Mouse (Mus musculus) gonadal fat pad, adult 2 months (tissue): ENCODE measurements at regions not wholly inside any gene's neighbourhood (a gene's known extent, or its start where the extent isn't known, plus 50 kb on each side); places are given as distances from the start of the nearest gene placed in this dataset.

ENCODE experiments used
- DNase-seq: peaks from one replicate; pipeline ENCODE4 v3.0.0-alpha.2; 2012; ENCODE audit warnings: low read depth

DNA sequence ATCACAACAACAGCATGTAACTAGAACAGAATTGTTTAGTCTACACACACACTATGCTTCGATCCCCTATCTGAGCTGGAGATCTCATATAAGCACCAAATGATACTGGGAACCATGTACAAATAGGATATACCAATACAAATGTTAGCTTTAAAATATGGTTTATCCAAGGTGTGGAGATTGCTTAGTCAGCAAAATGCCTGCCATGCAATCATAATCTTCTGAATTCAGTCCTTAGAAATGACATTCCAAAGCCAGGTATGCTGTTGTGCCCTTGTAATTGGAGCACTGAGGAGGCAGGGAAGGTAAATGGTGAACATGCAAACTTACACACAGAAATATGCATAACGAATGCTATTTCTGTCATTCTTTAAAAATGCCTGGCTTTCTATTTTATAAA lies 54.0 kb upstream of the Thsd7b start:
- DNase-seq, result no peak

DNA sequence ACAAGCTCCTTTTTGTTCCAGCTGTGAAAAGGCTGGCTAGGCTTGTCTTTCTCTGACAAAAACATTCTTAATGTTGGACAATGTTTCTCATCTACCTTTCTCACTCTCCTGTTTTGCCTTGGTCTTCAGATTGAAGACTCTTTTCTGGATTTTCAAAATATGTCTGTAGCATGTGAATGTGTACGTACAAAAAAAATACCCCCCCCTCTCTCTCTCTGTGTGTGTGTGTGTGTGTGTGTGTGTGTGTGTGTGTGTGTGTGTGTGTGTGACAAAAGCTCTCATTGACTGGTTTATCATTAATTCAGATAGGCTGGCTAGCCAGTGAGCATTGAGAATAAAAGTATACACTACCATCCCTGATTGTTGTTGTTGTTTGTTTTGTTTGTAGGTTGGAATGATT lies 64.3 kb upstream of the Thsd7b start:
- no peak for DNase-seq

DNA sequence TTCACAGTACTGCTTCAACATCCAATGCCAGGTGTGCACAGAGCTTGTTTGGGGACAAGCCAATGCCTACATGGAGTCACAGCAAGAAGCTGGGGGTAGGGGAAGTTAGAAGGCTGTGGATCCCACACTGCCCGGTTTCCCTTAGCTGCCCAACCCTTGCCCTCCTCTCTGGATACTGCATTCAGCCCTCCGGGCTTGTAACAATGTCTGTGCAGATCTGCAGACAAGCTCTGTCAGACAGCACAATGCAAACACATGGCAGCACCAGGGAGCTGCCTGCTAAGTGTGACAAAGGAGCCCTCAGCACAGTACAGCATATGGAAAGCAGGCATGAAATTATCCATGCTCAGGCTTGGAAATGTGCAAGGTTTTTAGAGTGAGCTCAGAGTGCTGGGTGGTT lies 64.7 kb upstream of the Thsd7b start:
- no peak for DNase-seq

DNA sequence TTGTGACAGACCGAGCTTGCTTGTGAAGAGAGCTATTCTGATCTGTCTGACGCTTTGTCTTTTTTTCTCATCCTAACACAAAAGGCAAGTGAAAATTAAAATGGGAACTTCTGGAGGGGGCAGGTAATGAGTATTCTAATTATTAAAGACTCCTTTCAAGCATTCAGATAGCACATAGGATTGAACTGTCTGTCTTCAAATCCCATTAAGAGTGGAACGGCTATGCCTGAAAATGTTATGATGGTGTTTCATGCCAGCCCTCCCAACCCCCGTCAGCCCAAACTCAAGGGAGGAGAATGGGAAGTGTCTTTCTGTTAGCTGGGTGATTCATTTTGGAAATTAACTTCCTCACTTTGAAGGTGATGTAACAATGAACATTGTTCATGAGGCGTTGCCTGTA lies 65.4 kb upstream of the Thsd7b start:
- no peak for DNase-seq

DNA sequence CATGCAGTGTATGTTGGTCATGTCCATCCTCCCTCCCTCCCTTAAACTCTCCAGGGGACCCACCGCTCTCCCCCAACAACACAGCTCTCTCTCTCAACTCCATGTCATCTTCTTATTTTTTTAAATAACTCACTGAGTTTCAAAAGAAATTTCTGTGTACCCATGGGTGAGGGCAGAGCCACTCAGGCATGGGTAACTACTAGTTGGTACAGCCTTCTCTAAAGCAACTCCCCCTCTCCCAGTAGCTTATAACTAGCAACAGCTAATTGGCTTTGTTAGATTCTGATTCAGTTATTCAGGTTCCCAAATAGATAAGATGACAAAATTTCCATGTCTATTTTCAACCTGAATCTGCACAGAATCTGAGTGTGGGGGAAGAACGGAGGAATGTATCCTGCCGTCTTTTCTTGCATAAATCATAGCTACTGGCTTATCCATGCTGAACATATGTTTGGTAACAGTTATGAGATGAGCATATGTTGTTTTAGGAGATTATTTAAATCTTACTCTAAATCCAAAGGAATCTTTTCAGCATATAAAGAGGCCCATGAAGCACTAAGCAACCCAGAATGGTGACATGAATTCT lies 92.8 kb upstream of the Thsd7b start:
- DNase-seq, result no peak

DNA sequence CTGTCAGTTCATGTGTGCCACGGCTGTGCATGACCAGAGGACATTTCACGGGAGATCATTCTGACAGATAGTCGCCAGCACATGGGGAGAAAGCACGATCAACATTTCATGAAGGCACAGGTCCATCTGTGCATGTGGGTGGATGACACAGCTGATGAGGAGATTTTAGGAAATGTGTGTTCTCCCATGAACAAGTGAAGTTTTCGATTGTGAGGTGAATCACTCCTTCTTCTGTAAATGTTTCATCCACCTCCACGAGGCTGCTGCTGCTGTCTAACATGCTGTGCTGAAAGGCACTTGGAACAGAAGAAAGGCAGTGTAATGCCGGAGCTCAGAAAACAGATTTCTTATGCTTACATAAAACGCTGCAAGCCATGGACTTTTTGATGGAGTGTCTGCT lies 103.2 kb upstream of the Thsd7b start:
- DNase-seq, result no peak

DNA sequence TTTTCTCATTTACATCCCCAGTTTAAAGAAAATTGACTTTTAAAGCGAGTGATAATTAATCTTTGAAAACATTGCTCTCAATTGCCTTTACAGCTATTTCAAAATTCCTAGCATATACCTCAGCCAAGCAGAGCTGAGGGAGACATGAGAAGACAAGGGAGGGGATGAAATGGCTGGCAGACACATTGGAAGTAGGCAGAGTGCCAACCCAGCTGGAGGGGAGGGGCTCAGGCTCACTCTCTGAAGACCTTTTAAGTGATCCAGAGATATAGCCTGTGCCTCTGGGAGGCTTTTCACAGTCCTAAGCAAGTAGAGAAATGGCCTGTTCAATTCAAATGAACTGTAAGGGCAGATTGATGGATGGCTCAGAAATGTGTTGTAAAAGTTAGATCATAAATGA lies 122.5 kb upstream of the Thsd7b start:
- no peak for DNase-seq

DNA sequence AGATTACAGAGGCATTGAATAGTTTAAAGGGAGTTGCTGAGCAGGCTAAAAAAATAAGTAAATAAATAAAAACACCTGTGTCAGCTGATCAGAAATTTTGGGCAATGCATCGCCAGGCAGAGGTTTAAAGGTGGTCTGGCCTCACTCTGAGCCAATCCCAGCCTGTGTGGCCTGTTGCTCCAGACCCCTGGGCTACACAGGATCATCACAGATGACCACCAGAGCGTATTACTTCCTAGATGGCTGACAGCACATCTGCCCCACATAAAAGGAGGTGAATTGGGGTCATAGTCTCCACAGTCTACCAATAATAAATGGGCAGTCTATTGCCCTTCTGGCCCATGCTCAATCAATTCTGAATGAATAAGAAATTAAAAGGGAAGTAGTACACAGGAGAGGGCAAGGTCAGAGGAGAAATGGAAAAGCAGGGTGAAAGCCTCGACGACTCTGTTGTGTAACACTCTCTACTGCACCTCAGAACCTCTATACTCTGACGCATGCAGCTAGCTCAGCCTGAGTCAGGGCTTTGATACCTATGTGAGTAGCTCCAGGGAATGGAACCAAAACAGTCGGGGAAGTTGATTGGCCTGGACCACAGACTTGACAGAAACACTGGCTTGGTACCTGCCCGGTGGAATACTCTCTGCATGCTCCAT lies 124.2 kb upstream of the Thsd7b start:
- DNase-seq, result no peak

DNA sequence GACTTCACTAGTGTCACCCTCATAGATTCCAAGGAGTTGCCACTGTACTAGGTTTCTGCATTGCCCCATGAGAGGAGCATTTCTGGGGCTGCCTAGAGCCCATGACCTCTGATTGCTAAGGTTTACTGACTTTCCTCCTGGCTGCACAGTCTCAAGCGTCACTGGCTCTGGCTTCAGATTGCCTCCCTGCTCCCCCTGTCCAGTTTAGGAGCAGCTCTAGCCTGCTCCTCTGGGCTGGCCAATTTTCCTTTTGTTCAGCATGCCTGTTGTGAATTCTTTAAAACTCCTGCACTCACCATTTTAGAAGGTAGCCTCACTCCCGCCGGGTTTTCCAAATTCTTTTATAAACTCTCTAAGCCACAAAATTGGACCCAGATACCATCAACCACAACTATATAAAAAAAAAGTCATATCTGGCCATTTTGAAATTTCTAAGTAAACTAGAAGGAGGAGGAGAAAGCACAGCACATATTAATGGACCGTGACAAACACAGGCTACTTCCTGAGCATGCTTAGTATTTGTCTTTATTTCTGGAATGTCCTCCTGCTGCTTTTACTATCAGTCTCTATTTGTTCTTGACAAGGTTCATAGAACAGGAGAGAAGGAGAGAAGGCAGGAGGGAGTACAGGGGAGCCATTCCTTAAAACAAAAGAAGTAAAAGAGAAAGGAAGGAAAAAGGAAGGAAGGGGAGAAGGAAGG lies 126.6 kb upstream of the Thsd7b start:
- DNase-seq, result no peak

DNA sequence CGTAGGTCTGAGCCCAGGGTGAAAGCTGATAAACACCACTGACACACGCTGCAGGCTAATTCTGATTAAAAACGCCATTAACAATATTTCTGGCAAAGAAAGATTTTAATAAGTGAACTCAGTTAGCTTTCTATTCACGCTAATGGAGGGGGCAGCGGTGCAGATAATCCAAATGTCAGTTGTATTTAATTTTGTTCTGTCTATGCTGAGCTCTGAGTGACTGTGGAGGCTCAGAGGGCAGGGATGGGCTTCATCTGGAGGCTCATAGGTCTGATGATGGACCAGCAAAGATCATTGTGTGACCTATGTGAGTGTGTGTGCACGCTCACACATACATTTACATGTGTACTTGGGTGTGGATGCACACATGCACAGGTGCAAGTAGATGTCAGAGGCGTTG lies 134.3 kb upstream of the Thsd7b start:
- DNase-seq, result no peak

DNA sequence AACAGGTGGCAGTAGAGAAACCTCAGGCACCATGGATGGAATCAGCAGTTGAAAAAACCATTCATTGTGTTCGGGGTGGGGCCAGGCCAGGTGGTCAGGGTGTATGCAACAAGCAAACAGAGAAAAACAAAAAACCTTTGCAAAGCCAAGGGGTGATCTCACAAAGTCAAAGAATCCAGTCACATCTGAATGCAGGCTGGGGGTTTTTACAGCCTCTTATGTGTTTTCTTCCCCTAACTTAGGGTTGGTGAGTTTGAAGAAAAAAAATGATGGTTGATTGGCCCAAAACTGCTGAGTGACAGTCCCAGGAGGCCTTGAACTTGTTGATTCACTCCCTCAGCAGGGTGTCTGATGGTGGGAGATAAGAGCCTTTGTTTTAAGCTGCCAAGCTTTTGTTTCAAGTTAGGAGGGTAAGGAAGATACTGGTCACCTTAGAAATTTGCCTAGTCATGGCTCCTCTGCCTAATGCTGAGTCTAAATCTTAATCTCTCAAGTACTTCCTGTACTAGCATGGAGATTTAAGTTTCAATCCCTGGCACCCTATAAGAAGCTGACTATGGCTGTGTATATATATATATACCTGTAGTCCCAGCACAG lies 166.0 kb upstream of the Thsd7b start:
- no peak for DNase-seq

DNA sequence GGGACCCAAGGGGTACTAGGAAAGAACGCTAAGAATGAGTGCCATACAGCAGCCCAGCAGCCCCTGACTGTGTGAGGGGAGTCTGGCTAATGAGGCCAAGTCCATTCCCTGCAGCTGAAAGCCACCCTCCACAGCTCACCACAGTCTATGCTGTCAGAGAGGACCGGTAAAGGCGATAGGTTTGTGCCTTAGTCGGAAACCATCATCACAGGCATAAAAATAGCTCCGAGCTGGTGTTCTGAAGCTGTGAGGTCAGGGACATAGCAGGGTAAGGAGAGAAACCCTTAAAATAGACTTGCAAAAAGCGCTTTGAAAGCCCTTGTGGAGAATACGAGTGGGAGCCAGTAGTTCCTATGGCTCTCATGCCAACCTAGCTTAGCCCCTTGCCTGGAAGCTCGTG lies 172.1 kb upstream of the Thsd7b start:
- no peak for DNase-seq

DNA sequence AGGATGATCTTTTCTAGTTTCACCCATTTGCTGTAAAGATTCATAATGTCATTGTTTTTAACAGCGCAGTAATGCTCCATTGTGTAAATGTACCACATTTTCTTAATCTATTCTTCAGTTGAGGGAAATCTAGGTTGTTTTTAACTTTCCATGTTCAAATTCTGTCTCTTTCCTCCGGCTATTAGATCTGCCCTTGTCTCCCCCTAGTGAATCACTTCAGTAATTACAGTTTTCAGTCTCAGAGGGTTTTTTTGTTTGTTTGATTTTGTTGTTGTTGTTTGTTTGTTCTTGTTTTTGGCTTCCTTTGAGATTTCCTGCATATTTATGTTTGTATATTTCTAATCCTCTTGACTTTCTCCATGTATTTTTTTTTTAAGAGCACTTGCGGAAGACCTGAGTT lies 194.8 kb upstream of the Thsd7b start:
- no peak for DNase-seq

DNA sequence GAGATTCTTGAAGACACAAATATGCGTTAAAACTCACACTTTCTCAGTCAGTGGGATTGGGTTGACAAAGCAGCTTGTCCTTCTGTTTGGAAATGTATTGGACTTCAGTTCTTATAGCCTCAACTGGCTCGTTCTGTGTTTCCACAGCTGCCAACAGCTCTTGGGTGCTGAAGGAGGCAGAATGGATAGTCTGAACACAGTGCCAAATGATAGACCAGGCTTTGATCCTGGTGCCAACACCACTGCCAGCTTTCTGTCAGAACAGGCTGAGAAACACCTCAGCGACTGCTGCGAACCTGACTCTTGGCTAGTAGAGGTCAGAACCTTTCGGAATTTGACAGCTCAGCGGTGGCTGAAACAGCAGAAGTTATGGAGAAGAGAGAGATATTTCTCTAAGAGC lies 215.9 kb upstream of the Thsd7b start:
- no peak for DNase-seq

DNA sequence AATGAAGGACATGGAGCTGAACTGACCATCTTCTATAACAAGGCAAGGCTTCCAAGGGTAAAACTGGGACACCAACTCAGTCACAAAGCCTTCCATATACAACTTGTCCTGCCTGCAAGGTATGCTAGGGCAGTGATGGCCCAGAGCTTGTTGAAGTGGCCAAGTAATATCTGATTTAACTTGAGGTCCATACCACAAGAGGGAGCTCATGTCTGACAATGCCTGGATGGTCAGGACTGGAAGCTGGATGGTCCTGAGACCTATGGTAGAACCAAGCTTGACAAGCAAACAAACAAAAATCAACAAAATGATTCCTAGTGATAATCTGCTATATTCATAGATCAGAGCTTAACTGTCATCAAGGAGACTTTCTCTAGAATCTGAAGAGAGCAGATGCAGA lies 217.8 kb upstream of the Thsd7b start:
- no peak for DNase-seq

DNA sequence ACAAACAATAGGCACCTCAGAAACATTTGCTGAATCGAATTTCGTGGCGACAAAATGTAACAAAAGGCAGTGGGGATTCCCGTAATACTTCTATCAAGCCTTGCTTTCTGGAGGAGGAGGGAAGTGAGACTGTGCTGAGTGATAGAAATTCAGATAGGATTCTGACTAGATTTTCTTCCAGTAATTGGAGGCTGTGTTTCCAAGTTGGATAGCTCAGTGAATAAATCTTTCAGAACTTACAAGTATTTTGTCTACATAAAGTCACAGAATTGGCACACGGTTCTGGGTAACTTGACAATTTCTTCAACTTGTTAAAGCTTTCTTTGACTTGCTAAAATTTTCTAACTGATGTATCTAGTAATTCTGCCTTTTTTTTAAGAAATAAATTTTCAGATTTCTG lies 239.4 kb upstream of the Thsd7b start:
- DNase-seq, result no peak

DNA sequence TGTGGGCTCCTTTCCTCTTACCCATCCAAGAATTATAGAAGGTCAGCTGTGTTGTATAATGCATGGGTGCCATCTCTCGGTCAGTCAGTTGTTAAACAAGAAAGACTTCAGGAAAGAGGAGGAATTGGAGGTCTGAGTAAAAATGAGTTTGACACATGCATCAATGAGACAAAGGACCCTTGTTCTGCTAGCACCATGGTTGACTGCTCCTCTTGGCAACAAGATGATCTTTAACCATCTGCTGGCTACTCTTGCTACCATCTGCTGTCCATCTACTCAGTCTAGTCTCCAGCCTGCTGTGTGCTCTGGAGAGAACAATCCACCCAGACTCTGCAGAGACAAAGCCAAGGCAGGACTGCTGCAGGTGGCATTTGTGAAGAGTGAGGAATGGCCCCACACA lies 267.2 kb upstream of the Thsd7b start:
- DNase-seq, result no peak

DNA sequence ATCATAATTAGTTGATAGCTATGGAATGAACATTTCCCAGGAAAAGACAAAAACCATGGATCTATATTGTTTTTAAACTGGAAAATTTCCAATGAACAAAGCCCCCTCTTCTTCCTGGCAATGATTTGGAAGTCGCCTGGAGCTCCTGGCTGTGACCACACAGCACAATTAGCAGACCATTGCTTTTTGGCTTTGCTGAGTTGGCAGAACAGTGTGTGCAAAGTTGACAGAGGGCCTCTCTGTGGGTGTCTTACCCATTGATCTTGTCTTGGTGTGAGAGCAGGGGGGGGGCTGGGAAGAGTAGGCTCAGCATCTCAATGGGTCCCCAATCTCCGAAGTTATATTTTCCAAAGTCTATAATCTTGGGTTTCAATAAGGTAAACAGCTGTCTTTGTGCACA lies 270.8 kb upstream of the Thsd7b start:
- DNase-seq, result no peak

DNA sequence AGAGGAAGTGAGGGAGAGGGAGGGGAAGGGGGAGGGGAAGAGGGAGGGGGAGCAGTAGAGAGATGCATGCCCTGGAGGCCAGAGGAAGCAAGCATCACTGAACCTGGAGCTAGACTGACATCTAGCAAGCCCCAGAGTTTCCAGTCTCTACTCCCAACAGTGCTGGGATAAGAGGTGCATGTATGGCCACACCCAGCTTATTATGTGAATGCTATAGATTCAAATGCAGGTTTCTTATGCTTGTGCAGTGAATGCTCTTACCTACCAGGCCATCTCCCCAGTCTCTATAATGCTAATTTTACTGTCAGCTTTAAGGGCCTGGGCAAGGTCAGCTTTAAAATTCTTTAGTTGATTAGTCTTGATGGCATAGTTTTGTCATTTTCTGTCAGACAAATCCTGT lies 271.3 kb upstream of the Thsd7b start:
- no peak for DNase-seq

DNA sequence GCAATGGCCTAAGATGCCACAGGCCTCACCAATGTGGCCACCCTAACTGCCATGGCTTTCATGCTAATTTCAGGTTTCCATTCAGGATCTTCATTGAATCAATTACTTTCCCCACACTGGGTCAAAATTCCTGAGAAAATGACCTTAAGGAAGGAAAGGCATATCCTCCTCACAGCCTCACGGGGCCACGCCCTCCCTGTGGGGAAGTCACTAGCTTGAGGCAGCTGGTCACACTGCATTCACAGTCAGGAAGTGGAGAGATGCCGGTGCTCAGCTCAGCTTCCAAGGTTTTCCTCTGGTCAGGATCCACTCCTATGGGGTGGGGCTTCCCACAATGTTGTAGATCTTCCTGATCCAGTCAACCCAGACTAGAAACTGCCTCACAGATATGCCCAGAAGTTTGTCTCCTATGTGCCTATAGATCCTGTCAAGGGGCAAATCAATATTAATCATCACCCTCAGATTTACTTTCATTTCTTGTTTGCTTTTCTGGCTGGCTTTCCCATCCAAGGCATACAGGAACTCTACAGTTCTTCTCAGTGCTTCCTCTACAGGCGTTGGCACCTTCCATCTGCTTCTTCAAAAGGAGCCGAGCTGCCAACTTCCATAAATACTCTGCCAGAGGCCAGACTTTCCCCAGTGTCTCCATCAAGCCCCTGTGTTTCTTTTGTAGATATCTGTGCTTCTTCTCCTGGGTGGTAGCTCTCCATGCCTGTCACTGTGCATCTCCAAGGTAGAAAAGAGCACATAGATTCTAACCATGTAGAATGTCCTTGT lies 273.2 kb upstream of the Thsd7b start:
- no peak for DNase-seq

DNA sequence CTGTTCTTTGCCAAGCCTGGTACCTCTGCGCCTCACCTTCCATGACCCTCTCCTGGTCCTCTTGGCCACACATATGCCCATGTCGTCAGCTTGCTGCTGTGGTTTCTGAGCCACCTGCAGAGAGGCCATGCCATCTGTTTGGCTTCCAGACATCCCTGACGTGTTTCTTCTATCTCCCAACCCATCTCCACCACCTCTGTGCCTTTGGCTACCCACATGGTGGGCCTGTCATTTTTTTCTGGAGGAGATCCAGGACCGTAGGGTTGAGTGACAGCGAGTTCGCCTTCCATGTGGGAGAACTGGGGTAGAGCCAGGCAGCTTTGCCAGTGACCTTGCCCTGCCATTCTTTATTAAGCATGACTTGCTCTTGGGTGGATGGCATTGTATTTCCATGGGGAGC lies 278.4 kb upstream of the Thsd7b start:
- no peak for DNase-seq

DNA sequence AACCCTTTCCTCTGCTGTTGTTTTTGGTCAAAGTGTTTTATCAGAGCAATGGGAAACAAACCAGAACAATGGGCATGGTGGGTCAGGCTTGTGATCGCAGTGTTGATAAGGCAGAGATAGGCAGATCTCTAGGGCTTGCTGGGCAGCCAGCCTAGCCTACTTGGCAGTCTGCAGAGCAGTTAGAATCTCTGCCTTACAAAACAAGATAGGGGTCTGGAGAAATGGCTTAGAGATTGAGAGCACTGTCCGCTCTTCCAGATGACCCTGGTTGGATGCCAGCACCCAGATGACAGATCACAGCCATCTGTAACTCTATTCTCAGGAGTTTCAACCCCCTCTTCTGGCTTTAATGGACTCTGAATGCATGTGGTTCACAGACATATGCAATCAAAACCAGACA lies 289.7 kb upstream of the Thsd7b start:
- no peak for DNase-seq

DNA sequence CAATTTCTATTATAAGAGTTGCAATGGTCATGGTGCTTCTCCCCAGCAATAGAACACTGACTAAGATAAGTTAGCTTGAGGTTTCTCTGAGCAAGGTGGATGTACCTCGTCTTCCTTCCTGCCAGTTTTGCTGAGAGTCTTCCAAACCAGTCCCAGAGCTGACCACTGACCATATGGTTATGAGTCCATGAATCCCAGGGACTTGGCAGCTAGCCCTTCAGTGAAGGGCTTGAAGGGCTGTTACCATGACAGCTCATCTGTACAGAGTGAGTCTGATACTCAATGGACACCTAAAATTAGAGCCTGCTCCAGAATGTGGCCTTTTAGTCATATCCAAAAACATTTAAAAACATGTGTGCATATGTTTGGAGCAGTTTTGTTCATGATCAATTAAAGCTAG lies 297.5 kb upstream of the Thsd7b start:
- no peak for DNase-seq
